Mouse (Mus musculus): ENCODE results near the gene Gm8297. TPM values are rescaled to one million over a fixed set of nuclear protein-coding genes. Genes with fewer than 3 reads are reported as not detected.
"Not testable (repeated sequence)": the region's sequence is repeated elsewhere in the genome, so short reads cannot be mapped to it uniquely, and the experiment has no call there.

Gm8297 gene
- not detected for total RNA-seq (2021)
- long read RNA-seq, experiment 1: 0 reads
- long read RNA-seq, experiment 2: 0 reads

DNA sequence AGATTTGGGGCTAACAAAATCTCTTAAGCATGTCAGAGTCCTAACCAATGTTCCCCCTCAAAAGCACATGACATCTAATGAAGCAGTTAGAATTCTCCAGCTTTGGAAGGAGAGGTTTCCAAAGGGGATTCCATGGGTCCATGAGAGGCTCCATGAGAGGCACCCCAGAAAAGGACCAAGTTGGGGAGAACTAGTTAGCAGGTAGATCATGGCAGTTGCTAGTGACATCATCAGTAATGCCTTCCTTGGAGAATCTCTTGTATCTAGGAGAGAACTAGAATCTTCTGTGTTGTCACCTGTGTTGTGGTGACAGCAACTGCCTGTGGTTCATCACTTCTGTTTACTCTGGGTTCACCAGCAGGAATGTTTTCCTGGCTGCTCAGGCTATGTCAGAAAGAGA lies at the start of gene Gm8297:
Gene Gm8297, plus strand, starts transcription at position 301 of the 400 bp plus-strand sequence.
- not testable (repeated sequence) for DNase-seq

DNA sequence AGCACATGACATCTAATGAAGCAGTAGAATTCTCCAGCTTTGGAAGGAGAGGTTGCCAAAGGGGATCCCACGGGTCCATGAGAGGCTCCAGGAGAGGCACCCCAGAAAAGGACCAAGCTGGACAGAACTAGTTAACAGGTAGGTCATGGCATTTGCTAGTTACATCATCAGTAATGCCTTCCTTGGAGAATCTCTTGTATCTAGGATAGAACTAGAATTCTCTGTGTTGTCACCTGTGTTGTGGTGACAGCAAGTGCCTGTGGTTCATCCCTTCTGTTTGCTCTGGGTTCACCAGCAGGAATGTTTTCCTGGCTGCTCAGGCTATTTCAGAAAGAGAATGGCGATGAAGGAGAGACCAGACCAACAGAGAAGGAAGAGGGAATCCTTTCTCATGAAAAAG lies 31.9 kb downstream of the Gm8297 start, which contains the start of gene Gm3298:
Gene Gm3298, plus strand, starts transcription at position 301 of the 400 bp plus-strand sequence.
- DNase-seq: not testable (repeated sequence)

Other genes with a start within 250 kb of the Gm8297 start
- gene Gm9602, start 207.6 kb upstream of the Gm8297 start, total RNA-seq (2021): not detected
- gene Gm3269, start 145.8 kb upstream of the Gm8297 start, total RNA-seq (2021): not detected
- gene Gm3264, start 128.4 kb upstream of the Gm8297 start, total RNA-seq (2021): 1 to 10 TPM in 1 of 2 experiments, not detected in 1; 4.7 TPM
- not detected for gene Gm3278, start 91.5 kb upstream of the Gm8297 start, total RNA-seq (2021)
- gene Gm3298, start 32.0 kb downstream of the Gm8297 start, total RNA-seq (2021): not detected
- not detected for gene 4930555G01Rik, start 66.7 kb downstream of the Gm8297 start, total RNA-seq (2021)
- under 1 TPM; 0.15 to 1.00 TPM for gene Gm8281, start 87.1 kb downstream of the Gm8297 start, total RNA-seq (2021)
- gene Gm8279, start 147.6 kb downstream of the Gm8297 start, total RNA-seq (2021): not detected
- not detected for gene Gm3317, start 180.6 kb downstream of the Gm8297 start, total RNA-seq (2021)
- gene Gm8271, start 201.9 kb downstream of the Gm8297 start, total RNA-seq (2021): not detected

All from adrenal gland, postnatal 10 days (tissue).